Mouse (Mus musculus) liver, adult 2 months (tissue): ENCODE results near the gene Metrnl. TPM values are rescaled to one million over a fixed set of nuclear protein-coding genes. Genes with fewer than 3 reads are reported as not detected.

Source experiments
- DNase-seq: peaks from one replicate; pipeline ENCODE4 v3.0.0-alpha.2; 2011; ENCODE audit warnings: low read depth, low spot score; ENCODE audit errors: extremely low read depth
- H3K27ac ChIP-seq: fragments of 200-500 bp; replicated peaks from 2 replicates; pipeline ENCODE4 v1.5.1; 2012; ENCODE audit warnings: low read depth, mild to moderate bottlenecking, control low read depth, inconsistent platforms, low read length; ENCODE audit not compliant: insufficient read depth
- H3K27me3 ChIP-seq: fragments of 200-500 bp; 2 replicates; pipeline ENCODE4 v1.6.1; 2012; ENCODE audit warnings: mild to moderate bottlenecking, moderate library complexity, low read length, inconsistent platforms; ENCODE audit not compliant: control insufficient read depth, insufficient read depth
- H3K36me3 ChIP-seq: fragments of 200-500 bp; 2 replicates; pipeline ENCODE4 v1.6.1; 2012; ENCODE audit warnings: low read length, inconsistent platforms; ENCODE audit not compliant: control insufficient read depth, insufficient read depth
- H3K4me1 ChIP-seq: fragments of 200-500 bp; 2 replicates; pipeline ENCODE4 v1.6.1; 2011; ENCODE audit warnings: low read length; ENCODE audit not compliant: control insufficient read depth, insufficient read depth
- H3K4me3 ChIP-seq: fragments of 200-500 bp; 2 replicates; pipeline ENCODE4 v1.5.1; 2011; ENCODE audit warnings: low read depth, mild to moderate bottlenecking, control low read depth, low read length, moderate library complexity; ENCODE audit not compliant: insufficient read depth
- H3K79me2 ChIP-seq: fragments of 200-500 bp; 2 replicates; pipeline ENCODE4 v1.6.1; 2012; ENCODE audit warnings: inconsistent platforms, mild to moderate bottlenecking, low read length, moderate library complexity; ENCODE audit not compliant: control insufficient read depth, insufficient read depth
- H3K9ac ChIP-seq: fragments of 200-500 bp; 2 replicates; pipeline ENCODE4 v1.6.1; 2012; ENCODE audit warnings: low read depth, mild to moderate bottlenecking, control low read depth, inconsistent platforms, low read length
- CTCF ChIP-seq: fragments of 200-500 bp; IDR thresholded peaks from 2 replicates; pipeline ENCODE4 v1.5.1; 2011; ENCODE audit warnings: low read depth, low read length, control low read depth
- POLR2A ChIP-seq: fragments of 200-500 bp; IDR thresholded peaks from 2 replicates; pipeline ENCODE4 v1.6.1; 2011; ENCODE audit warnings: low read length, control low read depth; ENCODE audit not compliant: insufficient read depth; ENCODE audit errors: extremely low read depth
- WGBS: fragments of 180-500 bp; shearing (Covaris S2); methylation state at CpG from one replicate; pipeline ENCODE4 v1.1.7; 2018; 5-methylcytosine and 5-hydroxymethylcytosine counted together
- polyA plus RNA-seq: library from polyadenylated mRNA; depleted of rRNA; stranded (reverse); fragments of >200 nt; gene quantifications from 2 replicates; pipeline ENCODE4 v1.2.3, GENCODE M21; 2012; rRNA removed
- total RNA-seq: library from RNA; depleted of rRNA; stranded (reverse); fragments of >200 nt; gene quantifications from 2 replicates; pipeline ENCODE4 v1.2.3, GENCODE M21; 2014; rRNA removed

Gene Metrnl
- total RNA-seq (4.3 and 5.3 TPM in 2 replicates), polyA plus RNA-seq (4.8 and 5.5 TPM in 2 replicates)

DNA sequence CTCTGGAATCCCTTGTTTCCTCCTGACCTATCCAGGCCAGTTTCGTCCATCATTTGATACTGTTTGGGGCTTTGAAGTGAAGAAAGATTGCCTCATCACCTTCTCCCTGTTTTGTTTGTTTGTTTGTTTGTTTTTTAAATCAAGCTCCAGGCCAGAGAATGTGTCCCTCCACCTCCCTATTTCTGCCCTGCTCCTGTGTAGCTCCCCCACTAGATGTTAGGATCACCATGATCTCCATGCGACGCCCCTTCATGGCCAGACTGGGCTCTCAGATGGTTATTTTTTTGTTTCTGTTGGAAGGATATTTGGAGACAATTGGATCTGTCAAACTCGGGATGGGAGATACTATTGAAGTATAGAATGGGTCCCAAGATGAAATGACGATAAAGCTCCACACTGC lies at the start of gene Metrnl:
Metrnl (plus strand) TSS at position 301 of the 400 bp plus-strand sequence.
- Histone ChIP-seq H3K9ac (peak within 1 kb of the TSS; percentile 86), H3K27ac (peak within 1 kb of the TSS; percentile 75), H3K4me3 (peak within 1 kb of the TSS; percentile 81), H3K36me3 (no peaks in the 10 kb centered on the region), H3K27me3 (no peaks in the 10 kb centered on the region), H3K79me2 (no peaks in the 10 kb centered on the region; the same call in 1 of the 2 replicates), H3K4me1 (peaks cover 6% of the 10 kb centered on the region)
- no peak for DNase-seq
- WGBS = 93% methylated on average over 5 of the region's 5 CpGs
- no peak for TF ChIP-seq CTCF
- no peak for TF ChIP-seq POLR2A

DNA sequence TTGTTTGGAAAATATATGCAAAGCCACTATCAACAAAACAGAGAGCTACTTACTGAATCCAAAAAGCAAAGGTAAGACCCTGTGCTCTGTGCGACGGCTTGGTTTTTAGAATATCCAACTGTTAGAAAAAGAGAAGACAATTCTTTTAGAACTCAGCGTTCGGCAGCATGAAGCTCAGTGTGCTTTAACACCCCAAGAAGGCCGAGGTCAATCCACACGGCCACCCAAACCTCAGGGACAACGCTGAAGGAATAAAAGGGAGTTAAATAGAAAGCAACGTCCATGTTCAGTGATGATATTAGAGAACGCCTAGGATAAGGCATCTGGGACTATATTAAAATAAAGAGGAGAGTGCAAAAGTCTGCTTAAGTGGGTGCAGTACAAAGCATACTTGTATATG lies 49.8 kb upstream of the Metrnl start:
- 95% methylated on average over 9 of the region's 9 CpGs for WGBS
- Histone ChIP-seq H3K4me3 (no peak overlapping the region), H3K27me3 (no peaks in the 10 kb centered on the region), H3K9ac (no peak overlapping the region), H3K27ac (no peak overlapping the region), H3K4me1 (no peaks in the 10 kb centered on the region), H3K79me2 (no peaks in the 10 kb centered on the region), H3K36me3 (peaks cover 3% of the 10 kb centered on the region; the same call in 1 of the 2 replicates)
- TF ChIP-seq POLR2A (no peak), CTCF (no peak)
- no peak for DNase-seq

DNA sequence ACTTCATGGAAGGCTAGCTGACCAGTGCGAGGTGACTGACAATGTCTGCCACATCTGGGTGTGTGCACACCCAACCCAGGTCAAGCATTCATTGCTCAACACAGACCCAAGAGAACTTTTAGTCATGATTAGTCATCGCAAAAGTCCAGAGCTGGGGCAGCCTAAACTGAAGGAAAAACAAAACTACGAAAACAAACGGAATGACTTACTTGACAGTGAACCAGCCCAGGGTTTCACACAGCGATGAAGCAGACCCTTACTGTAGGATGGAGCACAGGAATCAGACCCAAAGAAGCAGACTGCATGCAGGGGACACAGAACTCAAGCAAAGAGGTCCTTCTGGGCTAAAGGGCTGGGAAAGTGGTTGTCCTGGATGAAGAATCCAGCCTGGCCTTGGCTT lies 49.4 kb upstream of the Metrnl start:
- Histone ChIP-seq H3K79me2 (no peaks in the 10 kb centered on the region), H3K36me3 (peaks cover 3% of the 10 kb centered on the region; the same call in 1 of the 2 replicates), H3K4me1 (no peaks in the 10 kb centered on the region), H3K27ac (no peak overlapping the region), H3K27me3 (no peaks in the 10 kb centered on the region), H3K4me3 (no peak overlapping the region), H3K9ac (no peak overlapping the region)
- TF ChIP-seq CTCF (no peak), POLR2A (no peak)
- DNase-seq = no peak
- WGBS = 74% methylated on average over 5 of the region's 5 CpGs

DNA sequence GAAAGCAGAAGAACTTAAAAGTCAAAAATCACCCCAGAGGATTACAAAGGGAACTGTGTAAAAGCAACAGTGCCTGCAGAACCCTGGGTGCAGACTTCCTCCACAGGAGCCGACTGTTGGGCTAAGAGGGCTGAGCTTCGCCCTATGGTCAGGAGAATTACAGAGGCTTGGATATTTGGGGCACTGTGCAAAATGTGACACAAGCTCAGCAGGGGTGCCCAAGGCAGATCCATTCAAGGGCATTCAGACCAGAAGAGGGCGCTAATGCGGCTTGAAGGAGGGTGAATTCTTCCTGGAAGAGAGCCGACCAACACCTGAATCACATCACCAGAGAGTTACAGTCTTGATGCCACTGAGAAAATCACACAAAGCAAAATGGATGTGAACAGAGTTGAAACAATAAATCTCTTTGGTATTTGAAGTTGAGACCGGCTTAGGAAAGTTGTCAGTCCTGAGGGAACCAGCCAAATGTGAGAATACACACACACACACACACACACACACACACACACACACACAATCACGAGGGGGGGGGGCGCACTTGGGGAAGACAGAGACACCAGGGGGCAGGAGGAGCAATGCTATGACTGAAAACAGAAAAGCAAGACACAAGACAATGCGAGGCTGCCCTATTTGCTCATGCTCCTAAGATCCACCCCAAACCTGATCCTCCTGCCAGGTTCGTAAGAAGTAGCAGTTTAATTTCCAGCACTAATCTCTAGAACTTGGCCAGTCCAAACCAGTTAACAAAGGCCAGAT lies 48.6 kb upstream of the Metrnl start:
- 61% methylated on average over 10 of the region's 10 CpGs for WGBS
- TF ChIP-seq POLR2A (no peak), CTCF (peak; percentile 72)
- H3K79me2 ChIP-seq = no peaks in the 10 kb centered on the region
- no peaks in the 10 kb centered on the region for H3K27me3 ChIP-seq
- peaks cover 2% of the 10 kb centered on the region; the same call in 1 of the 2 replicates for H3K36me3 ChIP-seq
- H3K9ac ChIP-seq = no peak overlapping the region
- DNase-seq = peak; percentile 53
- H3K27ac ChIP-seq = no peak overlapping the region
- no peak overlapping the region for H3K4me3 ChIP-seq
- no peaks in the 10 kb centered on the region for H3K4me1 ChIP-seq

DNA sequence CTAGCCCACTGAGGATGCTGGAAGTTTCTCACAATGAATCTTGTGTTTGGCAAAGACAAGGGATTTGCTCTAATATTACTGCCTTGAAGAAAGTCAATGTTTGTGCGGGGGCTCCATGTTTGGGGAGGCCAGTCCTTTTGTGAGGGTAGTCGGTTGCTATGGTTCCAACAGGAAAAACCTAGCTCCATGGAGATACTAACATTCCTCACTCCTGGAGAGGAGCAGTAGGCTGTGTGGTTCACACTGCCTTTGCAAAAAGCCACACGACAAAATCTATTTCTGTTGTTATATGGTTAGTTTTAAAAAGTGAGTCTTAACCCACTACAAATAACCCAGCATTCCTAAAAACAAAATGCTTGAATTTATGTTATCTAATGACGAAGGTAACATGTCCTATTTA lies 47.7 kb upstream of the Metrnl start:
- no peaks in the 10 kb centered on the region for H3K79me2 ChIP-seq
- WGBS = 91% methylated on average over 4 of the region's 4 CpGs
- H3K4me1 ChIP-seq = no peaks in the 10 kb centered on the region
- H3K36me3 ChIP-seq = peaks cover 2% of the 10 kb centered on the region; the same call in 1 of the 2 replicates
- DNase-seq = no peak
- no peak overlapping the region for H3K27ac ChIP-seq
- no peak overlapping the region for H3K4me3 ChIP-seq
- H3K9ac ChIP-seq = no peak overlapping the region
- TF ChIP-seq CTCF = no peak
- TF ChIP-seq POLR2A = no peak
- H3K27me3 ChIP-seq = no peaks in the 10 kb centered on the region

DNA sequence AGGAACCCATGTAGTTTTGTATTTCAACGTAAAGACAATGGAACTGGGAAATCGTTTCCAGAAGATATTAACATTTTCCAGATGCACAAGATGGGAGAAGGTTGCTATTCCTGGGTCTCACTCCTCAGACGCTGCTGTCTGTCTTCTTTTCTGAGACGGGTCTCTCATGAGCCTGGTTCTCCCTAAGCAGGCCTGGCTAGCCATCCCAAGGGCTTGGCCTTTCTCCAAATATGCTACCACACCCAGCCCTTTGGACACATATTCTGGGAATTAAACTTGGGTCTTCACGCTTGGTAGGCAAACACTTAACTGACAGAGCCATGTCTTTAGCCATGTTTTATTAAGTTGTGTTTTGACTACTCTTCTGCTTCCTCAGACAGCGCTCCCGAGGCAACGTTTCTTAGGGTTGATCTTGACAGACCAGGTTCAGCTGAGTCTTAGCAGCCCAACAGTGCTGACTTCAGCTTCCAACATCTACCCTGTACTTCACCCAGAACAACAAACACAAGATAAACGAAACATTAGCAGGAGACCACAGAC lies 46.9 kb upstream of the Metrnl start:
- Histone ChIP-seq H3K9ac (no peak overlapping the region), H3K36me3 (0 out of 2 replicates have a peak, but pooled peaks cover 2% of the 10 kb centered on the region), H3K4me3 (no peak overlapping the region), H3K27ac (no peak overlapping the region), H3K4me1 (no peaks in the 10 kb centered on the region), H3K79me2 (no peaks in the 10 kb centered on the region), H3K27me3 (no peaks in the 10 kb centered on the region)
- DNase-seq = no peak
- WGBS = 78% methylated on average over 9 of the region's 9 CpGs
- TF ChIP-seq CTCF = no peak
- TF ChIP-seq POLR2A = no peak
